ENCODE assay signal across 13 mouse cellular contexts in genomic region chr4:32389107-32389800, GRCm38 (mm10).
A peak's percentile ranks its signal among the peaks of the same experiment; 100 is the strongest.
DNase-seq lines count a peak whose midpoint lies in the region; ATAC-seq and TF ChIP-seq lines count a peak whose summit lies in the region.
"Had no signal": no experiment of that assay in that cellular context is flagged by ENCODE, and none has a peak within 500 bp of the region (broad histone marks: within the 10 kb centered on the region; RNA-seq: fewer than 3 reads in every experiment).

No protein-coding gene starts in this region.

- no peak for DNase-seq in heart, postnatal 36 days
- peak; percentile 32 for DNase-seq in urinary bladder, postnatal 14 days (ENCODE audit: low spot score)
- no peak for DNase-seq in urinary bladder, postnatal 25 days (ENCODE audit: low spot score)
- DNase-seq in hindbrain, postnatal 0 days (ENCODE audit: low spot score) = no peak
- DNase-seq in cerebellum, postnatal 36 days = no peak
- DNase-seq in adrenal gland, postnatal 4 days (ENCODE audit: low spot score in 2 of 2) = no peak
- DNase-seq in testis, postnatal 14 days (ENCODE audit: low spot score) = no peak
- DNase-seq: adrenal gland, postnatal 36 days; gastrocnemius, postnatal 25 days; liver, embryonic 13.5 days had no signal

- intact Hi-C loops in heart, postnatal 36 days (cut with DNase I) = loop anchor here (2.0 to 5.0 kb wide), 5 partner anchors 37 to 148 kb away; no protein-coding TSS in a partner anchor

- 52% methylated on average over 14 of the region's 14 CpGs for WGBS in heart, embryonic 16.5 days
- 46% methylated on average over 14 of the region's 14 CpGs for WGBS in hindbrain, postnatal 0 days

- H3K36me3 ChIP-seq in heart, embryonic 16.5 days (ENCODE audit: control insufficient read depth, insufficient read depth) = no peaks in the 10 kb centered on the region
- H3K36me3 ChIP-seq in hindbrain, postnatal 0 days (ENCODE audit: insufficient read depth, low read length) = no peaks in the 10 kb centered on the region
- H3K36me3 ChIP-seq: intestine, embryonic 15.5 days; liver, embryonic 13.5 days had no signal

- H3K4me2 ChIP-seq in heart, embryonic 16.5 days (ENCODE audit: low read depth, low read length) = no peak overlapping the region
- no peak overlapping the region for H3K4me2 ChIP-seq in hindbrain, postnatal 0 days (ENCODE audit: low read depth, low read length)
- H3K4me2 ChIP-seq: intestine, embryonic 15.5 days; liver, embryonic 13.5 days had no signal

- H3K9me3 ChIP-seq in heart, embryonic 16.5 days (replicated peaks; ENCODE audit: control insufficient read depth, low read length) = no peaks in the 10 kb centered on the region
- H3K9me3 ChIP-seq in hindbrain, postnatal 0 days (ENCODE audit: low read length) = no peaks in the 10 kb centered on the region
- H3K9me3 ChIP-seq: intestine, embryonic 15.5 days; liver, embryonic 13.5 days had no signal

- 0 out of 2 replicates have a peak overlapping the region, but pooled peaks have one; percentile 6 for H3K9ac ChIP-seq in heart, embryonic 16.5 days (ENCODE audit: low read length)
- H3K9ac ChIP-seq in hindbrain, postnatal 0 days (replicated peaks; ENCODE audit: low read length) = no peak overlapping the region
- H3K9ac ChIP-seq: intestine, embryonic 15.5 days; liver, embryonic 13.5 days had no signal

- no peak overlapping the region for H3K4me3 ChIP-seq in heart, embryonic 16.5 days (ENCODE audit: low read length)
- no peak overlapping the region for H3K4me3 ChIP-seq in hindbrain, postnatal 0 days (ENCODE audit: low read length)
- H3K4me3 ChIP-seq: intestine, embryonic 15.5 days; liver, embryonic 13.5 days had no signal

- TF ChIP-seq CTCF in hindbrain, postnatal 0 days (IDR thresholded peaks at IDR 0.05; ENCODE audit: low read depth) = no peak

- ATAC-seq in heart, embryonic 16.5 days (replicated peaks; ENCODE audit: extremely low read depth, insufficient read depth, low FRiP score) = no peak
- peak; percentile 39; the same call in 1 of the 2 replicates for ATAC-seq in hindbrain, postnatal 0 days
- ATAC-seq: intestine, embryonic 15.5 days had no signal

- H3K27ac ChIP-seq in heart, embryonic 16.5 days (ENCODE audit: low read length) = peak overlapping the region; percentile 29; the same call in 1 of the 2 replicates
- no peak overlapping the region for H3K27ac ChIP-seq in hindbrain, postnatal 0 days
- H3K27ac ChIP-seq: intestine, embryonic 15.5 days; liver, embryonic 13.5 days had no signal

- peaks cover 38% of the 10 kb centered on the region for H3K4me1 ChIP-seq in heart, embryonic 16.5 days (ENCODE audit: control insufficient read depth, insufficient read depth, low read length)
- peaks cover 30% of the 10 kb centered on the region for H3K4me1 ChIP-seq in hindbrain, postnatal 0 days (ENCODE audit: insufficient read depth, low read length)

- H3K27me3 ChIP-seq in heart, embryonic 16.5 days (ENCODE audit: control insufficient read depth, insufficient read depth, low read length) = no peaks in the 10 kb centered on the region
- H3K27me3 ChIP-seq in hindbrain, postnatal 0 days (ENCODE audit: insufficient read depth, low read length) = no peaks in the 10 kb centered on the region
- H3K27me3 ChIP-seq: CH12.LX; intestine, embryonic 15.5 days; liver, embryonic 13.5 days had no signal
